Mouse (Mus musculus): ENCODE measurements around the gene Glod4.

Gene Glod4

DNA sequence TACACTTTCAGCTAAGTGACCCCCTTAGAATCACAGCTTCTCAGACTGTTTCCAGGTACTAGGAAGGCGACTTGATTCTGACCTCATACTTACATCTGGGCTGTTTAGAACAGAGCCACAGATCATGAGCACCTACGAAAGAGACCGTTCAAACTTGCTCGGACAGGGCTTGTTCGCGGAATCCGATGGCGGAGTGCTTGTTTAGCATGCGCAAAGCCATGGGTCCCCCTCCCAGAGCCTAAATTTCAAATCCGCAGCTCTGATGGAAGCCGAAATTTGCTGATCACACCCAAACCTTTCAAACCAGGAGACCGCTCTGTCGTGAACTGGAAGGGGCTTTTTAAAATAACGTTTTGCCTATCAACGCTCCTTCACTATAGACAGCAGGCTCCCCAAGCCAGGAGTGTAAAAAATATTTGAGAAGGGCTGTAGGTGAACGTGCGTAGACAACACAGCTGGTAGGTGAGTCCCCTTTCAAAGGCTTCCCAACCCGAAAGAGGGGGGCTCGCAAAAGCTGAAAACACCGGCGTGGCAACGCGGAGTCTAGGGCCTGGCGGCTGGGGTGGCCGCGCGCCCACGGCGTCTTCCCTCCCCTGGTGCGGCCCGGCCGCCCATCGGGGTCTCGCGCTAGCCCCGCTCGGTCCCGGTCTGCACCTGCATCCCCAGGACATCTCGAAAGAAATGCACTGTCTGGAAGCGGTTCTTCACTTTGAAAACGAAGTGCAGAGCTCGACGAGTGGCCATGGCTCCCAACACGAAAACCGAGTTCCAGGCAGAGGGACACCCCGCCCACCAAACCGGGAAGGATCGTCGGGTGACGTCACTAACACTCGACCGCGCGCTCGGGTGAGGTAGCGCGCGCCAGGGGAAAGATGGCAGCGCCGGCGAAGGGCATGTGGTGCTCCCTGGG lies at the start of gene Glod4, which contains the start of gene Mrm3:
TSS of gene Glod4 (minus strand) at position 825 of the 910 bp plus-strand sequence.
TSS of gene Mrm3 (plus strand) at position 815 of the 910 bp plus-strand sequence.
- ChIA-PET POLR2A (interaction anchor here in 3 of 4 experiments (0.7 to 2.4 kb wide), 30 partner anchors 10 to 496 kb away, joined by 3 to 11 read pairs (median 4); partner anchors contain the start of genes Dbil5 (in 2 of the 3), Gemin4 (in 2 of the 3), Nxn (in 1 of the 3) and Timm22 (in 1 of the 3)), CTCF (interaction anchor here (0.5 to 1.6 kb wide), 9 partner anchors 10 to 271 kb away, joined by 3 to 5 read pairs (median 4); partner anchors contain the start of gene Timm22 (in 2 of the 4))

DNA sequence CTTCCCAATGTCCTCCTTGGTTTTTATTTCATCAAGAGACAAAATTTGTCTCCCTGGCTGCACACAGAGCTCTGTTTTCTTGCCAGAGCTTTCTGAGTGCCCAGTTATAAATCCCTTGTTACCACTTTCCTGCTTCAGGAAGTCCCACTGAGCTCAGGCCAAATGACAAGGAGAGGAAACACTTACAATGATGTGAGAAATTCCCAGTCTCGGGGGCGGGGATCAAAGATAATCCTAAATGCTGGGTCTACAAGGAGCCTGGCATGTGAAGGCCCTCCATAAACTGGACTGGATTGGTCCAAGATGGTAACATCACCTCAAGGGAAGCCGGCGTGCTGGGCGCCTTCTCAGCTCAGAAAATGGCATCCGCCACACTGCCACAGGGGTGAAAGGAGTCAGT lies 49.3 kb upstream of the Glod4 start:
- ChIA-PET POLR2A (interaction anchor here in 3 of 4 experiments (0.6 to 7.2 kb wide), 14 partner anchors 8 to 1121 kb away, joined by 3 to 44 read pairs (median 4); partner anchors contain the start of gene Timm22 (in 1 of the 3)), CTCF (interaction anchor here in 1 of 4 experiments (1.4 kb wide), 2 partner anchors 21 to 75 kb away, joined by 3 to 5 read pairs; partner anchors contain the start of genes Dbil5 and Gemin4)

DNA sequence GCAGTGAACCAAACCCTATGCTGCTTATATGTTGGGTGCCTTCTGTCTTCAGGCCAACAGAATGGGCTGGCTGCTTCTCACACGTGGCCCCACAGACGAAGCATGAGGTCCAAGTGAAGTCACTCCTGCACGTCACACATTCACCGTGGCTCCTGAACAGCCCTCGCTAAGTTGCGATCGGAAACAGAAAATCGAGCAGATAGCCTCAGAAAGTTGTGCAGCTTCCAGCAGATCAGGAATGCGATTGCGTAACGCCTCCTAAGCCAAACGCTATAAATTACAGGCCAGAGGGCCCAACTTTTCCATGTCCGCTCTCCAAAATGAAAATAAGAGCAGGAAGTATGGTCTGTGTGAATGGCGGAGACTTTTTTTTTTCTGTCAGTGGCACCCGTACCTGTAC lies 48.9 kb upstream of the Glod4 start:
- ChIA-PET CTCF (interaction anchor here in 2 of 4 experiments (0.7 to 1.4 kb wide), 3 partner anchors 11 to 75 kb away, joined by 3 to 5 read pairs (median 4); partner anchors contain the start of genes Dbil5 (in 1 of the 2) and Gemin4 (in 1 of the 2)), POLR2A (interaction anchor here in 3 of 4 experiments (0.7 to 7.2 kb wide), 14 partner anchors 8 to 1121 kb away, joined by 3 to 44 read pairs (median 3); partner anchors contain the start of gene Timm22 (in 1 of the 3))

DNA sequence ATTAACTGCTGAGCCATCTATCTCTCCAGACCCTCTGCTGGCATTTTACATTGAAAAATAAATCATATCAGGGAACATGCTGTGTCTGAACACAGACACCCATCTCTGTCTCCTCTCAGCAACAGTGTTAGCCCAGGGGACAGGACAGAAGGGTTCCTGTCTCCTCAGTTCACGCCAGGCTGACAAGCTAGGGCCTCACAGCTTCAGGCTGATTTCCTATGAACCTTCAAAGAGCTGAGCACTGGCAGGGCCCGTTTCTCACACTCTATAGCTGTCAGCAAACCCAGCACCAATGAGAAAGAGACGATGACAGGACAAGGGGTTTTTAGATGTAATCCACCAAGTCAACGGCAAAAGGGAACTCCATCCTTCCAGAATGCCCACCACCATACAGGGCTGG lies 48.4 kb upstream of the Glod4 start:
- POLR2A ChIA-PET: interaction anchor here in 3 of 4 experiments (0.9 to 7.2 kb wide), 12 partner anchors 9 to 115 kb away, joined by 3 to 44 read pairs (median 3); partner anchors contain the start of gene Timm22 (in 1 of the 3)
- CTCF ChIA-PET: interaction anchor here in 2 of 4 experiments (0.7 to 1.4 kb wide), 3 partner anchors 11 to 74 kb away, joined by 3 to 5 read pairs (median 4); partner anchors contain the start of genes Dbil5 (in 1 of the 2) and Gemin4 (in 1 of the 2)

DNA sequence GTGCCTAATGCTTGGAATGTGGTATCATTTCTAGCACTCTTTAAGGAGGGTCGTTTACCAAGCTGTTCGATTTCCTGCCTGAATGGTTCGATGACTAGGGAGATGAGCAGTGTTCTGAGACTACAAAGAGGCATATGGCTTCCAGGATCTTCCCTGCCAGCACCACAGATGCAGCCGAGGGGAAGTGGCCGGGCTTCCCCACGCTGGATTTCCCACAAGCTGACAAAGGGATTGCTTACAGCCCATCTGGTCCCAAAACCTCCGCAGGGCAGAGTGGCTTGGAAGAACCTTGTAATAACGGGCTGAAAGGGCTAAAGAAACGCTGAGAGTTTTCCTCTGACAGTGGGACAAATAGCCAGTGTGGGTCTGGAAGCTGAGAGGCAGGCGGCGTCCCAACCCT lies 46.8 kb upstream of the Glod4 start:
- CTCF ChIA-PET: interaction anchor here in 2 of 4 experiments (0.6 to 2.1 kb wide), 4 partner anchors 9 to 597 kb away, joined by 3 to 8 read pairs (median 4); no protein-coding TSS in a partner anchor
- POLR2A ChIA-PET: interaction anchor here in 3 of 4 experiments (0.6 to 7.2 kb wide), 13 partner anchors 9 to 76 kb away, joined by 3 to 44 read pairs (median 4); no protein-coding TSS in a partner anchor

DNA sequence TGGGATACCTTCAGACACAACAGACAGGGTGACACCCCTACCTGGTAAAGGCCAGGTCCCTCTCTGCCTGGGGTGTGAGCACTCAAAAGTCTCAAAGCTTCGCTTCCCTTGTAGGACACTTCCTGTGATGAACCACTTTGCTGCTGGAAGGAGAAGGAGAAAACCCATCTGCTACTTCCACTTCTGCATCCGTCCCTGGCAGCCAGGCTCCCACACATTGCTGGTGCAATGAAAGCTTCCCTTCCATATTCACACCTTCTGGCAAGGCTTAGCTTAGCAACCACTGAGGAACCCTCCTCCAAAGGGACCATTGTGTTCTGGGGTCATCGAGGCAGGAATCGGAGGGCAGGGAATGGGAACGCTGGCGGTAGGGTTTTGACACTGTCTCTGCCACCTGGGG lies 45.1 kb upstream of the Glod4 start:
- POLR2A ChIA-PET: interaction anchor here in 3 of 4 experiments (0.6 to 7.2 kb wide), 13 partner anchors 10 to 110 kb away, joined by 3 to 73 read pairs (median 4); partner anchors contain the start of gene Nxn (in 1 of the 3)
- CTCF ChIA-PET: interaction anchor here in 2 of 4 experiments (1.1 to 3.3 kb wide), 3 partner anchors 10 to 99 kb away, joined by 3 to 11 read pairs (median 4); no protein-coding TSS in a partner anchor

DNA sequence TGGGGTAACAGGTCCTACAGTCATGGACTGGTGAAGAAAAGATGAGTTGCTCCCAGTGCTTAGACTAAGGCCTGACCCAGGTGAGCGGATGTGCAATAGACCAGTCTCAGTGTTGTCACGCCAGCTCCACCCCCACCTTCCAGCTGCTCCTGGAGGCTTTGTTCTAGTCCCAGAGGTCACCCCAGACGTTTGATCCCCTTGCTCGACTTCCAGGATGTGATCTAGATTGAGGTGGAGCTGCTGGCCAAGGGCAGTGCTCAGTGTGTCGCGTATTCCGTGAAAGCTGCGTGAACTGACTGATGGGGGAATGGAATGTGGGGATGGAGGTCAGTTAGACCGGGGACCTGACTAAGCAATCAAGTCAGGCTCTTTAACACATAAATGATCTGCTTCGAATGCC lies 43.8 kb upstream of the Glod4 start:
- ChIA-PET POLR2A (interaction anchor here (0.6 to 7.2 kb wide), 74 partner anchors 7 to 826 kb away, joined by 3 to 73 read pairs (median 4); partner anchors contain the start of genes Glod4 (in 2 of the 4), Mrm3 (in 2 of the 4), Timm22 (in 2 of the 4) and Nxn (in 1 of the 4)), CTCF (interaction anchor here (0.6 to 3.3 kb wide), 18 partner anchors 11 to 1631 kb away, joined by 3 to 11 read pairs (median 4); partner anchors contain the start of gene Timm22 (in 1 of the 4))

DNA sequence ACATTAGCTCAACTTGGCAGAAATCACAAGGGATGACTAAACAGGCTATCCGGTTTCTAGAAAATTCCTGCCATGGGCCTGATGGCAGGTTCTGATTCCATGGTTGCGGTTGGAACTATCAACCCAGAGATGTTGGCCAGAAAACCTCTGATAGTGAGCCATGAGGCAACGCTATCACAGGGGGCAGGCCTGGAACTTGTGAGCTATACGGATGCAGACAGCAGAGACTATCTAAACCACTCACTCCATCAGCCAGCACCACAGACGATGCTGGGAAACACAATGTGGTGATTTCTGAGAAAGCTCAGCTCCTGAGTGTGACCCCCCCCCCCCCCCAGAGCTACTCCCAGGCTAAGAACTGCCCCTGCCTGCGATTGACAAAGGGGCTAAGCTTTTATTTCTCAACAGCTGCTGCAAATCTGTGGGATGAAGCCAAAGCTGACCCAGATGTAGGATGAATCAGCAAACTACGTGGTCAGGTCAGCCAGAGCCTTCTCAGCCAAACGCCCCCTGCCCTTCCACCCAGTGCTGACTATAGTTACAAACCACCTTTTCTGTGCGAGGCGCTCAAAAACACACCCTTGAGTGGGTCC lies 43.1 kb upstream of the Glod4 start:
- CTCF ChIA-PET: interaction anchor here (0.6 to 3.3 kb wide), 16 partner anchors 10 to 872 kb away, joined by 3 to 11 read pairs (median 4); no protein-coding TSS in a partner anchor

DNA sequence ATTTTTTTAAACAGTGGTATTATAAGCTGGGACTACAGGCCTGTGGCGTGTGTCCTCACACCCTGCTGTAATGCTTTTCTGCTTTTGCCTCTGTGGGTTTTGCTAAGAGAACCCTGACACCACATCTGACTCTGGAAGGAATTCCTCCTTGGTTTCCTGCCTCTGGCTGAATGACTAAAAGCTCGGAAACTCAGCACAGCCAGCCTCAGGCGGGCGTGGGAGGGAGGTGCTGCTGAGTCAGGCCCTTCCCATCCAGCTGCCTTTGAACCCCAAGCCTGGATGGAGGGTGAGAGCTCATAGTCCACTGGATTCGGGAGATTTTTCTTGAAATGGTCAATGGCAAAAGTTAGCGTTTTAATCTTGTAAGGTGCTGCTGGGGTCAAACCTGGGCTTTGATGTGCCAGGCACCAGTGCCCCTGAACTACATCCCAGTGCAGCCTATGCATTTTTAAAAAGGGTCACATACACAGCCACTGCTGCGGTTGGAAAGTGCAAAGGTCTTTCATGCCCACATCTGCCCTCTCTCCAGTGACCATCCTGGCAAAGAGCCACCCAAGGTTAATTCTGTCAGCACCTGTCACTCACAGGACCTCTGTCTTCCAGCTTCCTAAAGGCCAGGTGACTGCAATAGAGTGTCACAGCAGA lies 42.0 kb upstream of the Glod4 start:
- ChIA-PET CTCF (interaction anchor here in 1 of 4 experiments (0.7 to 2.6 kb wide), 4 partner anchors 11 to 101 kb away, joined by 3 to 7 read pairs (median 4); no protein-coding TSS in a partner anchor), POLR2A (interaction anchor here (0.8 to 6.6 kb wide), 27 partner anchors 9 to 128 kb away, joined by 3 to 73 read pairs (median 4); partner anchors contain the start of gene Nxn (in 1 of the 4))

More for the DNA sequence above, 43.1 kb upstream of the Glod4 start:
- POLR2A ChIA-PET: interaction anchor here (0.6 to 7.2 kb wide), 68 partner anchors 8 to 825 kb away, joined by 3 to 73 read pairs (median 4); partner anchors contain the start of genes Timm22 (in 2 of the 4), Glod4 (in 1 of the 4), Mrm3 (in 1 of the 4) and Nxn (in 1 of the 4)

DNA sequence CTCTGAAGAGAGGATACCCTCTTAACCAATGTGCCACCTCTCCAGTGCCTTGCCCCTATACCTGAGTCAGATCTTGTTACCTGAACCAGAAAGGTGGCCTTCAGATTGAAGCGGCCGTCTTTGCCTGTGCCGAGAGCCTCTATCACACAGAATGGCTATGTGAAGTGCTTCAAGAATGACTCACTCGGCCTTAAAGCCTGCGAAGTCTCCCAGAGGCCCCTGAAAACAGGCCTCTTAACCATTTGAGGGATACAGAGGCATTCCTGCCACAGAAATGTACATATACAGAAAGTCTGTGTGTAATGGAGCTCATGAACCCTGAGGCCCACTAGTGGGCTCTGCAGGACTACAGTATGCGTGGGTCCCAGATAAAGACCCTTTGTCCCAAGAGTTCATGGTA lies 40.3 kb upstream of the Glod4 start:
- POLR2A ChIA-PET: interaction anchor here in 2 of 4 experiments (0.8 to 6.6 kb wide), 12 partner anchors 9 to 115 kb away, joined by 3 to 73 read pairs (median 4); partner anchors contain the start of genes Dbil5 (in 1 of the 2), Gemin4 (in 1 of the 2) and Nxn (in 1 of the 2)
- CTCF ChIA-PET: interaction anchor here (0.6 to 1.8 kb wide), 9 partner anchors 11 to 253 kb away, joined by 3 to 7 read pairs (median 3); no protein-coding TSS in a partner anchor

DNA sequence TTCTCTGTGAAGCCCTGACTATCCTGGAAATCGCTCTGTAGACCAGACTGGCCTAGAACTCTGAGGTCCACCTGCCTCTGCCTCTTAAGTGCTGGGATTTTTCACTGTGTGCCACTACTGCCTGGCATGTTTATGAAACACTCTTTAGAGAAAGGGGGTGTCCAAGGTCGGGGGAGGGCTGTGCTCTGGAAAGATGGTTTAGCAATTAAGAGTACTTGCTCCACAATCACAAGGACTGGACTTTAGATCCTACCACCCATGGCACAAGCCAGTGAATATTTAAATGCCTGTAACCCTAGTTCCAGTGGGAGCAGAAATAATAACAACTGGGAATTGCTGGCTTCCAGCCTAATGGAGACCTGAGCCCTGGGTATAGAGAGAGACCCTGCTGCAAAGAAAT lies 36.4 kb upstream of the Glod4 start:
- ChIA-PET CTCF (interaction anchor here in 1 of 4 experiments (0.7 kb wide), 1 partner anchor 1477 kb away, joined by 3 read pairs; no protein-coding TSS in a partner anchor), POLR2A (interaction anchor here in 3 of 4 experiments (0.6 to 1.7 kb wide), 7 partner anchors 8 to 1388 kb away, joined by 3 to 8 read pairs (median 4); partner anchors contain the start of gene Nxn (in 1 of the 3))

DNA sequence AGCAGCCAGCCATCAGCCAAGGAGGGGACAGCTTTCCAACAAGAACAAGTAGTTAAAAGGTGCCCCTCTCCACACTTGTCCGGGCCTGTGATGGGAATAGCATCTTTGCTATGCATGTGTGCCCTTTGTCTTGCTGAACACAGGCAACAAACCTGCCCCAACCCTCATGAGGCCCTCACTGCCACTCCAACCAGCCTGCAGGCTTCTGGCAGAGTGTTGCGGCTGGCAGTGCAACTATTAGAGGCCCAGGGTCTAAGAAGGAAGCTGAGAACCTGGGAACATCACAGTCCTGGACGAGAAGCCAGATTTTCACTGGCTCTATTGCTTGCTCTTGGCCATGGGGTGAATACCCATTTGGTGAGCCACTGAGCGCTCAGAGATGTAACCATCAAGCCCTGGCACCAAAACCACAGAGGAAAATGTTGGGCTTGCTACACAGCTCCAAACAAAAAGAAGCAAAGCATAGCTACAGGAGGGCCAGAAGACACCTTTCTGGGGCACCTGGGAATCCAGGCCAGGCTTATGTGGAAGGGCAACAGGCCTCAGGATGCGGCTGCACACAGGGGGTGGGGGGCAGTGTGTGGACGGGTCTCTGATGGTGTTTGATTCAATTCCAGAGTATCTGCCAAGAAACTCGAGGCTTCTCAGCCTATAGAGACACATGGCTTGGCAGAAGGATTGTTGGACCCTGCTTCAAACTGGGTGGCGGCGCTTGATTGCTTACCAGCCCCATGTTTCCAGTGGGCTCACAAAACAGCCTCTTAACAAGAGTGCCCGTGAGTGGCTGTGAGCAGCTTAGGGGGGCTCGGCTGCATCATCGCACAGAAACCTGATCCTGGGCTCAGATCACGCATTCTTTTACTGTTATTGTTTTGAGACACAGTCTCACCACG lies 35.7 kb upstream of the Glod4 start:
- ChIA-PET POLR2A (interaction anchor here in 3 of 4 experiments (0.5 to 2.2 kb wide), 16 partner anchors 8 to 1389 kb away, joined by 3 to 9 read pairs (median 4); partner anchors contain the start of gene Nxn (in 1 of the 3)), CTCF (interaction anchor here (0.6 to 1.1 kb wide), 5 partner anchors 42 to 1478 kb away, joined by 3 to 4 read pairs (median 3); partner anchors contain the start of gene Timm22 (in 1 of the 4))

DNA sequence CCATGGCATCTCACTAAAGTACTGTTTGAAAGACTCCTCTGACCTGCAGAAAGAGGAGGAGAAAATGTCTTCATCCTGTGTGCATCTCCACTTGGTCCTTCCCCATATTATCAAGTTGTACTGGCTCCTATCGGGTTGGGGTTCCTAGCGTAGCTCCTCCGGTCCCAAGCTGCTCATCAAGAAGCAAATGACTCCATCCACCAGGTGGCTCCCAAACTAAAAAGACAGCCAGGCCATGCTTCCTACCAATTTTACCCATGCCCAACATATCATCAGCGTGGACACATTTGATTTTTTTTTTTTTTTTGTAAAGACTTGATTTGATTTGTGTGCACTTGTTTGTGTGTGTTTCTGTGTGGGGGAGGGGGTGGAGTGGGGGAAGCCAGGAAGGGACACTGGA lies 28.9 kb upstream of the Glod4 start:
- ChIA-PET POLR2A (interaction anchor here in 3 of 4 experiments (0.6 to 4.4 kb wide), 18 partner anchors 9 to 1032 kb away, joined by 3 to 16 read pairs (median 4); partner anchors contain the start of gene Nxn (in 2 of the 3)), CTCF (interaction anchor here (0.6 to 2.7 kb wide), 57 partner anchors 8 to 1224 kb away, joined by 3 to 35 read pairs (median 5); partner anchors contain the start of genes Timm22 (in 4 of the 4), Nxn (in 3 of the 4) and Gemin4 (in 1 of the 4))

DNA sequence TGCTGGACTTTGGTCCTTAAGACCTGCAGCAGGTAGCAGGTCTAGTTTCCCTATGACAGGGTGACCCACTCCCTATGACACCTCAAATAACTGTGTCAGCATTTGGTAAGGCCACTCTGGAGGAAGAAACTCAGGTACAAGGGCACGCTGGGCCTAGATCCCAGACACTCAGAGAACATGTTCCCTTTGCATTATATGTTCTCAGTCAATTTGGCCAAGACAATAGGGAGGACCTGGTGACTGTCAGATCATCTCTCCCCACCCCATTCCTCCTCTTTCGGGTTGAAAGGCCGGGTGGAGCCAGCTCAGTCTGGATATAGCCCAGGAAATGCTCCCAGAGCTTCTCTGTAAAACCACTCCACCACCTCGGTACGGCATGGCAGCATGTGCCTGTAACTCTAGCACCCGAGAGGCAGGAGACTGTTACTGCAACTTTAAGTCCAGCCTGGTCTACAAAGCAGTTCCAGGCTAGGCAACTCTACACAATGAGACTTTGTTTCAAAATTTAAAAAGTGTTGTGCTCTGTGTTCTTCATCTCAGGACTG lies 25.1 kb upstream of the Glod4 start:
- ChIA-PET CTCF (interaction anchor here in 1 of 4 experiments (0.6 kb wide), 1 partner anchor 138 kb away, joined by 3 read pairs; the partner anchor contains the start of gene Timm22), POLR2A (interaction anchor here in 3 of 4 experiments (0.7 to 2.3 kb wide), 11 partner anchors 9 to 124 kb away, joined by 3 to 10 read pairs (median 4); partner anchors contain the start of genes Glod4 (in 1 of the 3) and Mrm3 (in 1 of the 3))

All from embryonic stem cell, embryonic (primary cell).